Mouse (Mus musculus) ovary, postnatal 14 days (tissue): ENCODE results near the gene Eif3b.
A peak's percentile ranks its signal among the peaks of the same experiment; 100 is the strongest.
"Not testable (repeated sequence)": the region's sequence is repeated elsewhere in the genome, so short reads cannot be mapped to it uniquely, and the experiment has no call there.

Experiments used
- DNase-seq: peaks from one replicate; pipeline ENCODE4 v3.0.0; 2022; ENCODE audit warnings: low spot score

The Eif3b gene

DNA sequence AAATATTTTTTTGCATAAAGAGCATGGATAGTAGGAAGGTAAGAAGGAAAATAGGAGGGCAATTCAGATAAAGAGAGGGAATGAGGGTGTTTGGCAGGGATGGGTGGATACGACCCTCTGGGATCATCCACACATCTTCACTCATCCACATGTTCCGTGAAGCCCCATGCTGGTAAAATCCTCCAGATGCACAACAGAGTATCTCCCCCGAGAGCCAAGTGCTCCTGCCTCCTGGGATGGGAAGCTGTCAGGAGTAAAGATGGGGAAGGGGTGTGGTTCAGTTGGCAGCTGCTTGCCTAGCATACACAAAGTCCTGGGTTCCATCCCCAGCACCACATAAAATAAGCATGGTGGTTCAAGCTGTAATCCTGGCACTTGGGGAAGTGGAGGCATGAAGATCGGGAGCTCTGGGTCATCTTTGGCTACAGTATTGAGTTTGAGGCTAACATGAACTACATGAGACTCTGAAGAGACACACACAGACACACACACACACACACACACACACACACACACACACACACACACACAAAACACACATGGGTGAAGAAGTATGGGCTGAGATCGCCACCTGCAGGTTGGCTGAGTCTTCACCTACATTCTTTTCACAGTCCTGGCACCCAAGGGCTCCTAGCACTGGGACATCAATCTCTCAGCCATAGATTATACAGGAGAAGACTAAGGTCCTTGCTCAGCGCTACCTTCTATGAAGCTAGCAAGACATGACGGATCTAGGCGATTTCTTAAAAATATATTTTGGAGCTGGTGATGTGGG, 22.8 kb upstream of the Eif3b start:
- DNase-seq = no peak

DNA sequence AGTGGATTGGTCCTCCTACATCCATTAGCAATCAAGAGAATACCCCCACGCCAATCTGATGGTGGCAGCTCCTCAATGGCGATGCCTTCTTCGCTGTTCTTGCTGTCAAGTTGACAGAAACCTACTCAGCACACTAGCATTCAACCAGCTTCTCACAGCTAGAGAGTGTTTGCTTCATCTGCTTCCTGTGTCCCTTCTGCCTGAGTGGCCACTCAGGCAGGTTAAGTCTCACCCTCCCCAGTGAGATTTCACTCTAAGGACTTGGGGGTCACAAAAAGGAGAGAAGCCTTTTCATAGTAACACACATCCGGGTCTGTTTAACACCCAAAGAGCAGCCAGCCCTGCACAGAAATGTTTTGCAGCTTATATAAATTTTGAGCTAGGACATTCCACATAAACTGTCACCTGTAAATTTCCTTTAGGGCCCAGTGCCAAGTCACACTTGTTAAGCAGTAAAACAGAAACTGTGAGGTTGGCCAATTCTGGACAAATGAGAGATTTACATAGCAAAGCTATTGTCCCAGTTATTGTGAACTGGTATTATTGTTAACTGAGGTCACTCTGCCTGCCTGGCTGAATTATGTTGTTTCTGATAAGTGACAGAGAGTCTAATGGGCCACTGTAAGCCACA, 16.4 kb upstream of the Eif3b start:
- DNase-seq = no peak

DNA sequence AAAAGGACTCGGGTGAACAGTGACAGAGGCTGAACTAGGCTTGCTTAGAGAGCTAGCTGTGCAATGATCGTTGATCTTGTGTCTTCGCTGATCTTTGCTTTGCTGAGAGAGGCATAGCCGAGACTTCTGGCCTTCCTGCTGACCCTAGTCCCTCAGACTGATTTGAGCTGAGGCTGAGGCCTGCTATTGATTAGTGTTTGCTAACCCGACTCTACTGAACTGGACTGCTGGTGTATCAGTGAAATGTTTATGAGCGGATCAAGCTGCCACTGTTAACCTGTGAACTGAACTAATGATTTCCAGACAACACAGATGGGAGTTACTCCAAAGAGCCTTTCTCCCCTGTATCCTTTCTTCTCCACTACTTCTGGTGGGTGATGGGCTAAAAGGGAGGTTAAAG, 14.0 kb upstream of the Eif3b start:
- DNase-seq = no peak

- DNase-seq = no peak
Measured at GRCm38 (mm10) chr5:140406666-140407065, 12.5 kb upstream of the Eif3b start.

- DNase-seq = no peak
Measured at GRCm38 (mm10) chr5:140408801-140409200, 10.3 kb upstream of the Eif3b start.

- DNase-seq = peak; percentile 37
Measured at GRCm38 (mm10) chr5:140411339-140411738, 7.8 kb upstream of the Eif3b start.

GRCm38 (mm10) chr5:140414647-140415046, 4.5 kb upstream of the Eif3b start:
- no peak for DNase-seq

DNA sequence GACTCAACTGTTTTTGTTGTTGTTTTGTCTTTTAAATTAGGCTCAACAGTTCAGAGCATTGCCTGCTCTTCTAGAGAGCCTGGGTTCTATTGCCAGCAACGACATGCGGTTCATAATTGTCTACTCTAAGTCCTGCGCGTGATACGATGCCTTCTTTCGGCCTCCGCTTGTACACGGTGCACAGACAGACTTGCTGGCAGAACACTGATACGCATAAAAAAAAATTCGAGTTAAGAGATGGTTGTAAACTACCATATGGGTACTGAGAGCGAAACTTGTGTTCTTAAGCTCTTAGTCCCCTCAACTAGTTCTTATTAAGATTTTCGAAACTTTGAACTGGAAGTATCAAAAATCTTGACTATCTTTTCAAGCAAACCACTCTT, 1.0 kb upstream of the Eif3b start:
- DNase-seq = no peak

DNA sequence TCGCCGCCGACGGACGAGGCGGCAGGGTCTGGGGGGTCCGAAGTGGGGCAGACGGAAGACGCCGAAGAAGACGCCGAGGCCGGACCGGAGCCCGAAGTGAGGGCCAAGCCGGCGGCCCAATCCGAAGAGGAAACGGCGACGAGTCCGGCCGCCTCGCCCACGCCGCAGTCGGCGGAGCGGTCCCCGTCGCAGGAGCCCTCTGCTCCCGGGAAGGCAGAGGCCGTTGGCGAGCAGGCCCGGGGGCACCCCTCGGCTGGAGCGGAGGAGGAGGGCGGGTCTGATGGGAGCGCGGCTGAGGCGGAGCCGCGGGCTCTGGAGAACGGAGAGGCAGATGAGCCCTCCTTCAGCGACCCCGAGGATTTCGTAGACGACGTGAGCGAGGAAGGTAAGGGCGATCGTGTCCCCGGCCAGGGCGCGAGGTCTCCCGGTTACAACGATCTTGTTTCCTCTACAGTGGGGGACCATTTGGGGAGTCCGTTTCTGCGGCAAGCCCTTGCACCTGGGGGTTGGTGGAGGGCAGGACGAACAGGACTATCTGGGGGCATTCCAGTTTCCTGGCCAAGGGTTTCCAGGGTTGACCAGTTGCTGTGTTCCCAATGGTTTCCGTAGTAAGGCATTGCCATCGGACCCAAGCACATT, 433 bp downstream of the Eif3b start:
- DNase-seq = peak; percentile 17

DNA sequence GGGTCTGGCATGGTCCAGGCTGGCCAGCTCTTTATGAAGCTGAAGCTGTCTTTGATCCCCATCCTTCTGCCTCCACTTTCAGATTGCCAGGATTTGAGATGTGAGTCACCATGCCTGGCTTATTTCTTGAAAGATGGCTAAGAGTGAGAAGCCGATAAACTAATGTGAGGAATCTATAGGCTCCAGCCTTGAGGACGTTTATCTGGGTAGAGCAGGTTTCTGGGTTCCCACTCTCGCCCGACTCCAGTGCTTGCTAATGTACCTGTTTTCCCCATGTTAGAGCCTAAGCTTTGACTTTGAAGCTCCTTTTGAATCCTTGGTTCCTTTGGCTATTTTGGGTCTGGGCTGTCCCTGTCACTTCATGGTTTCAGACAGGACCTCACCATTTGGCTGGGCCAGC, 1.5 kb downstream of the Eif3b start:
- DNase-seq = no peak

DNA sequence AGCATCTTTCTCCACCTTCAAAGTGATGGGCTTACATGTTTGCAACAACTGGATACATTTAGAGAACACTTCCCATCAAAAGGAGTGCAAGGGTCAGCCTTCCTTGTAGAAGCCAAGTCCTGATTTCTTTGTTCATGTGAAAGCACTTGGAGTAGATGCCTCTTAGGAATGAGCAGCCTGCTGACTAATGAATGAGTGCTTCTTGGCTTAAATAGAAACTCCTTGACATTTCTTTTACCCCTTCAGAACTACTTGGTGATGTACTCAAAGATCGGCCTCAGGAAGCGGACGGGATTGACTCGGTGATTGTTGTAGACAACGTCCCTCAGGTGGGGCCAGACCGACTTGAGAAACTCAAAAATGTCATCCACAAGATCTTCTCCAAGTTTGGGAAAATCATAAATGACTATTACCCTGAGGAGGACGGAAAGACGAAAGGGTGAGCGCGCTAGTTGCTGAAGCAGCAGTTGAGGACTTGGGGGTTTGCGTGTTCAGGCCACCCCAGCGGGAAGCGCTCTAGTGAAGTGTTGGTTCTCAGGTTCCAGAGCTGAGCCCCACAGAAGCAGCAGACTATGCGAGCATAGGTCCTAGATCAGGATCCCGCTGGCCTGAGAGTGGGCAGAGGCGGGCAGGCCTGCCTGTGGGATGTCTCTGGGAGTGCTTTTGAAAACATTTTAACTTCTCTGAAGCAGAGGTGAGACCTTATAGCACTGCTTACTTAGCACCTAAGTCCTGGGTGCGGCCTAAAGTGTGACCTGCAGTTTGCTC, 6.1 kb downstream of the Eif3b start:
- no peak for DNase-seq

- DNase-seq = not testable (repeated sequence)
Measured at GRCm38 (mm10) chr5:140439117-140439516, 20.0 kb downstream of the Eif3b start.

DNA sequence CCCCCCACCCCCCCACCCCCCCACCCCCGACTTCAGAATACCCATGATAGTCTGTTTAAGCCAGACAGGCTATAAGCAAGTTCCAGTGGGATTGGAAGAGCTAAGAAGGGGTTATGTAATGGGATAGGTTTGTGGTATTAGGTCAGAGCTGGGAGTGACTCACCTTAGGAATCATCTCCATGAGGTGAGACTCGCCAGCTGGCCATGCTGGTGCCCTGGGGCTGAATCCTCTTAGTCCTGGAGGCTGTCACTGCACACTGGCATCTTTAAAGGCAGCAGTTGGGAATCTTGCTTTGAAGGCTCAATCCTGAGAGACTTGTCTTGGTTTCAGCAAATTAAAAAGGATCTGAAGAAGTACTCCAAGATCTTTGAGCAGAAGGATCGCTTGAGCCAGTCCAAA, 22.3 kb downstream of the Eif3b start:
- DNase-seq = no peak

GRCm38 (mm10) chr5:140444012-140444411, 24.9 kb downstream of the Eif3b start:
- DNase-seq = no peak

- DNase-seq = no peak
Measured at GRCm38 (mm10) chr5:140445345-140445744, 26.2 kb downstream of the Eif3b start, which contains the start of gene Gm4869. Gene Gm4869, plus strand, starts transcription at chr5:140445645.

GRCm38 (mm10) chr5:140446054-140446453, 26.9 kb downstream of the Eif3b start:
- no peak for DNase-seq

DNA sequence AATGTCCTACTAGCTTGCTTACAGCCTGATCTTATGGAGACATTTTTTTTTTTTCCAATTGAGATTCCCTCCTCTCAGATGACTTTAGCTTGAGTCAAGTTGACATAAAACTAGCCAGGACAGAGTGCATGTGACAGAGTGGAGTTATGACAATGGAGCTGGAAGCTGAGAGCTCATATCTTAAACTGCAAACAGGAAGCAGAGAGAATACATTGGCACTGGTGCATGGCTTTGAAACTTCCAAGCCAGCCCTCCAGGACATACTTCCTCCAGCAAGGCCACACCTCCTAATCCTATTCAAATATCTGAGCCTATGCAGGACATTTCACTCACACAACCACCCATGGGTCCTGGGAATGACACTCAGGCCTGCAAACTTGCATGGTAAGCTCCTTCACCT, 35.4 kb downstream of the Eif3b start:
- DNase-seq = no peak

DNA sequence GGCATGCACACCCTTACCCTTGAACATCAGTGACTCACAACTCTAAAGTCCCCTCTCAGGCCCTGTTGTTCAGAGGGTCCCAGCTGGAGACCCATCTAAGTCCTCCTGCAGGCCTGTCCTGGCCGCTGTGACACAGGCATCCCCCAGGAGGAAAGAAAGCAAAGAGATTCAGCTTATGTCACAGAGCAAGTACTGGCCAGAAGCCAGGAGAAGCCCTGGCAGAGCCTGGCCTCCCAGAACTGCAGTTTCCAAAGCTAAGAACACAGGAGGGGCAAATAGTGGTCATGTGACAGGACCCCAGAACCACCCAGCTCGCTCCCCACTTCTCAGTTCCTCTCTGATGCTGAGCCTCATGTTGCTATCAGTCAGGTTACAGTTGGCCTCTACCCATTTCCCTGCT, 36.3 kb downstream of the Eif3b start:
- no peak for DNase-seq

DNA sequence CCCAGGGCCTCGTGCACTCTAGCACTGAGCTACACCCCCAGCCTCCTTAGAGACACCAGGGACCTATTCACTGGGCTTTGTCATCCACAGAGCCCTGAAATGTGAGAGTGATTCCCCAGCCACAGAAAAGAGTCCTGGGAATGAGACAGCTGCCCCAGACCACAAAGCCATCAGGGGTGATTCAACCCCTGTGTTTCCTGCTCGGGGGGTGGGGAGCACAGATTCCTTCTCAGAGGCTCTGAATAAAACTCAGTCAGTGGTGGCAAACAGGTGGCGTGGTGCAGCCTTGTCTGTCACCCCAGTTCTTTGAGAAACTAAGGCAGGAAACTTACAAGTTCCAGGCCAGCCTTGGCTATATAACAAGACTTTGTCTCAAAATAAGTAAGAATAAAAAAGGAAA, 42.3 kb downstream of the Eif3b start:
- DNase-seq = no peak

DNA sequence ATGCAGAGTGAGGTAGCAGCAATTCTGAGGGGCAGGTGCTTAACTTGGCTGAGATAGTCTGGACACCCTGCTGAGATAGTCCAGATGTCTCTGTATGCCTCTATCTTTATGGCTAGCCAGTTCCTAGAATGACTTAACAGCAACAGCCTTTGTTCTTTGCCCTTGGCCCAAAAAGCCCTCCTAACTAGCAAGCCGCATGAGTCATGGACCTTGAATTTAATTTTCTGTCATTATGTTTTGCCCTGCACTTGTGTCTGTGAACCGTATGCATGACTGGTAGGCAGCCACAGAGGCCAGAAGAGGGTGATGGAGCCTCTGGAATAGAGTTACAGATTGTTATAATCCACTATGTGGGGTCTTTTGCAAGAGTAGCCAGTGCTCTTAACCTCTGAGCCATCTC, 44.0 kb downstream of the Eif3b start:
- not testable (repeated sequence) for DNase-seq

DNA sequence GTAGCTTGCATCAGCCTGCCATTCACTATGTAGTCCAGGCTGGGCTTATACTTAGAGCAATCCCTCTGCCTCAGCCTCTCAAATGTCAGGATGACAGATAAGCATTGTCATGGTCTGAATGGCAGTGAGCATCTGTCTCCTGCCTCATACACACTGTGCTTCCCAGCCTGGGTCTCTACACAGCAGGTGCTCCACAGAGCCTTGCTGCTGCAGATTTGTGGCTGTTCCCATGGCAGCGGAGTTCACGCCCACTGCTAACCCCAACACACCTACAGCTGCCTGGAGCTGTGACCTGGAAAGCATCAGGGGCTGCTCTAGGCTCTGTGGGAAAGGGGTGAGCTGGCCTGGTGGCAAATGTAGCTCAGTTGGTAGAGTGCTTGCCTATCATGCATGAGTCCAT, 45.8 kb downstream of the Eif3b start:
- DNase-seq = no peak

- no peak for DNase-seq
Measured at GRCm38 (mm10) chr5:140472336-140472735, 53.2 kb downstream of the Eif3b start.

- no peak for DNase-seq
Measured at GRCm38 (mm10) chr5:140481458-140481857, 62.3 kb downstream of the Eif3b start.
